Mouse (Mus musculus) embryo, embryonic 10 days (tissue): ENCODE results near the gene Tnfrsf1a.
A peak's percentile ranks its signal among the peaks of the same experiment; 100 is the strongest.
"Not testable (repeated sequence)": the region's sequence is repeated elsewhere in the genome, so short reads cannot be mapped to it uniquely, and the experiment has no call there.

Source experiments
- DNase-seq: peaks from one replicate; pipeline ENCODE4 v3.0.0-alpha.2; 2015; ENCODE audit warnings: low spot score

Tnfrsf1a gene

GRCm38 (mm10) chr6:125348721-125349574 is at the start of gene Tnfrsf1a:
TSS of gene Tnfrsf1a (plus strand) at chr6:125349362.
- DNase-seq, result no peak

- no peak for DNase-seq
These were observed 48.2 kb upstream of the Tnfrsf1a start for GRCm38 (mm10) chr6:125300982-125301381.

- DNase-seq, result no peak
These were observed 46.8 kb upstream of the Tnfrsf1a start for GRCm38 (mm10) chr6:125302231-125302982.

GRCm38 (mm10) chr6:125303242-125303641 is 45.9 kb upstream of the Tnfrsf1a start:
- DNase-seq, result no peak

GRCm38 (mm10) chr6:125304408-125304807 is 44.8 kb upstream of the Tnfrsf1a start:
- not testable (repeated sequence) for DNase-seq

GRCm38 (mm10) chr6:125305465-125305864 is 43.7 kb upstream of the Tnfrsf1a start:
- no peak for DNase-seq

- DNase-seq, result no peak
These were observed 42.1 kb upstream of the Tnfrsf1a start for GRCm38 (mm10) chr6:125307091-125307490.

GRCm38 (mm10) chr6:125308921-125309320 is 40.2 kb upstream of the Tnfrsf1a start:
- DNase-seq, result peak; percentile 59

- no peak for DNase-seq
These were observed 39.8 kb upstream of the Tnfrsf1a start for GRCm38 (mm10) chr6:125309406-125309805.

GRCm38 (mm10) chr6:125312171-125312570 is 37.0 kb upstream of the Tnfrsf1a start:
- no peak for DNase-seq

GRCm38 (mm10) chr6:125312581-125313355 is 36.4 kb upstream of the Tnfrsf1a start:
- DNase-seq, result no peak

- DNase-seq, result peak; percentile 70
These were observed 35.5 kb upstream of the Tnfrsf1a start, which contains the start of gene Ltbr for GRCm38 (mm10) chr6:125313546-125314230. TSS of gene Ltbr (minus strand) at chr6:125313885.

- no peak for DNase-seq
These were observed 35.0 kb upstream of the Tnfrsf1a start for GRCm38 (mm10) chr6:125314231-125314563.

GRCm38 (mm10) chr6:125314746-125315145 is 34.4 kb upstream of the Tnfrsf1a start:
- no peak for DNase-seq

GRCm38 (mm10) chr6:125317077-125317476 is 32.1 kb upstream of the Tnfrsf1a start:
- DNase-seq, result no peak

GRCm38 (mm10) chr6:125318981-125319918 is 29.9 kb upstream of the Tnfrsf1a start:
- no peak for DNase-seq

GRCm38 (mm10) chr6:125319919-125320296 is 29.3 kb upstream of the Tnfrsf1a start:
- no peak for DNase-seq

GRCm38 (mm10) chr6:125320323-125320722 is 28.8 kb upstream of the Tnfrsf1a start, which contains the start of gene Scnn1a:
TSS of gene Scnn1a (plus strand) at chr6:125320659.
- DNase-seq, result no peak

- DNase-seq, result no peak
These were observed 27.9 kb upstream of the Tnfrsf1a start for GRCm38 (mm10) chr6:125321114-125321855.

GRCm38 (mm10) chr6:125322794-125323193 is 26.4 kb upstream of the Tnfrsf1a start:
- DNase-seq, result no peak
